Comparison of ENCODE assay signal across 7 mouse cellular contexts in the genomic region with DNA sequence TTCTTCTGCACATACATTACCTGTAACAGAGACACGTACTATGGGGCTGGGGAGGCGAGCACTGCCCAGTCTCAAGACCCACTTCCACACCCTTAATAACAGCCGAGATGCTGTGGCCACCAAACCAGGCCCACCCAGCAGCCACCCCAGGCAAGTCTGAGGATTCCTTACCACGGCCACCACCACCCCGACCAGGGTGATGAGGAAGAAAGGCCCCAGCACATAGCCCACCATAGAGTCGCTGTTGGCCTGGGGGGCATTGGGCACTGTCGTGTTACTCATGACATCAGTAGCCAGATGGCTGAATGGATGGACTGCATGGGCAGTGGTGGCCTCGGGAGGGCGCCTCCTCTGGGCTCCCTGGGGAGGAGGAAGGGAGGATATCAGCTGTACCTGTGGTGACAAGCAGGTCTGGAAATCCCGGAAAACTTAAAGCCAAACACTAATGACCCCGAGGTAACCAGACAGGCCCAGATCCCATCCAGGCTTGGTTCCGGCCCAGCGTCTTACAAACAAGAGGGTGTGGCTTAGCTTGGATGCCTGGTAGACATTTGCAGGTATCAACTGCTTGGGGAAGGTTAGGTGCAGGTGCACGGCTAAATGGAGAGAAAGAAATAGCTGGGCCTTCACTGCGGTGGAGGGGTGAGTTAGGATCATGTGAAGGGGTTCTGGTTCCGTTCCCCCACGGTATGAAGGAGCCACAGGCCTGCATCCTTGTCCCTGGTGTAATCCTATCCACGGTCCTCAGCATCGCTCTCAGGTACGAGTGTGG. TPM values are rescaled to one million over a fixed set of nuclear protein-coding genes. Genes with fewer than 3 reads are reported as not detected.
DNase-seq lines count a peak whose midpoint lies in the region; ATAC-seq and TF ChIP-seq lines count a peak whose summit lies in the region.

No protein-coding gene starts in this region.

- TF ChIP-seq EP300 in lung, postnatal 0 days (IDR thresholded peaks at IDR 0.05) = no peak

- peaks cover 18% of the 10 kb centered on the region for H3K4me1 ChIP-seq in hindbrain, embryonic 14.5 days (replicated peaks; ENCODE audit: control insufficient read depth, insufficient read depth, low read length)
- peaks cover 6% of the 10 kb centered on the region; the same call in 1 of the 2 replicates for H3K4me1 ChIP-seq in lung, postnatal 0 days (ENCODE audit: insufficient read depth, low read depth, low read length)

- DNase-seq in urinary bladder, postnatal 14 days (ENCODE audit: low spot score) = peak; percentile 33
- DNase-seq in urinary bladder, postnatal 10 days (ENCODE audit: low spot score) = no peak
- peak; percentile 60 to 61 for DNase-seq in cerebellum, postnatal 25 days
- no peak for DNase-seq in hindbrain, embryonic 14.5 days (ENCODE audit: low spot score)
- DNase-seq in lung, postnatal 0 days (ENCODE audit: low spot score) = no peak
- peak; percentile 45 for DNase-seq in thymus, postnatal 14 days
- no peak for DNase-seq in gastrocnemius, adult 8-10 months (ENCODE audit: low spot score in 2 of 2)

- 14% methylated on average over 20 of the region's 20 CpGs for WGBS in hindbrain, embryonic 14.5 days
- WGBS in lung, postnatal 0 days = 15% methylated on average over 19 of the region's 20 CpGs

- H3K9me3 ChIP-seq in hindbrain, embryonic 14.5 days (ENCODE audit: control insufficient read depth, low read length) = no peaks in the 10 kb centered on the region
- H3K9me3 ChIP-seq in lung, postnatal 0 days (ENCODE audit: low read length) = no peaks in the 10 kb centered on the region

- peak overlapping the region; percentile 79 for H3K4me3 ChIP-seq in hindbrain, embryonic 14.5 days (replicated peaks; ENCODE audit: low read length)
- peak overlapping the region; percentile 61 for H3K4me3 ChIP-seq in lung, postnatal 0 days (ENCODE audit: low read depth, low read length)

- no peaks in the 10 kb centered on the region for H3K27me3 ChIP-seq in hindbrain, embryonic 14.5 days (ENCODE audit: control insufficient read depth, insufficient read depth, low read length)
- H3K27me3 ChIP-seq in lung, postnatal 0 days (replicated peaks; ENCODE audit: insufficient read depth, low read length) = no peaks in the 10 kb centered on the region

- no peak for ATAC-seq in hindbrain, embryonic 14.5 days (ENCODE audit: low FRiP score)
- ATAC-seq in lung, postnatal 0 days = no peak; the same call in 1 of the 2 replicates

- peak; percentile 57 for TF ChIP-seq CTCF in lung, postnatal 0 days (IDR thresholded peaks at IDR 0.05)

- 0 out of 2 replicates have a peak overlapping the region, but pooled peaks have one; percentile 70 for H3K27ac ChIP-seq in hindbrain, embryonic 14.5 days
- no peak overlapping the region for H3K27ac ChIP-seq in lung, postnatal 0 days (ENCODE audit: low read length)

- H3K36me3 ChIP-seq in hindbrain, embryonic 14.5 days (replicated peaks; ENCODE audit: control insufficient read depth, insufficient read depth) = peaks cover 15% of the 10 kb centered on the region
- no peaks in the 10 kb centered on the region for H3K36me3 ChIP-seq in lung, postnatal 0 days (ENCODE audit: insufficient read depth, low read length)

- peak overlapping the region; percentile 76 for H3K9ac ChIP-seq in hindbrain, embryonic 14.5 days
- H3K9ac ChIP-seq in lung, postnatal 0 days (replicated peaks; ENCODE audit: low read depth) = peak overlapping the region; percentile 56; the same call in 1 of the 2 replicates

- H3K4me2 ChIP-seq in hindbrain, embryonic 14.5 days (replicated peaks) = peak overlapping the region; percentile 98
- H3K4me2 ChIP-seq in lung, postnatal 0 days (replicated peaks; ENCODE audit: low read depth, low read length) = peak overlapping the region; percentile 98

RNA-seq across cellular contexts. Expression of gene AI413582, which starts 1.0 kb away (rescaled TPM):
- polyA plus RNA-seq in hindbrain, embryonic 14.5 days (2014; fragmentation: Nextera tagmentation; extraction: Ambion mirVana) = 68.0 and 76.5 TPM in 2 replicates
- 30.8 and 38.6 TPM in 2 replicates for polyA plus RNA-seq in lung, postnatal 0 days (2015; fragmentation: Nextera tagmentation; extraction: Ambion mirVana)
- total RNA-seq in gastrocnemius, adult 8-10 months (2022) = 1 to 10 TPM; 1.7 to 3.9 (median 2.8) TPM

RNA-seq across cellular contexts. Expression of gene Hmga1, which starts 8.3 kb away (rescaled TPM):
- 136 and 148 TPM in 2 replicates for polyA plus RNA-seq in hindbrain, embryonic 14.5 days (2014; fragmentation: Nextera tagmentation; extraction: Ambion mirVana)
- polyA plus RNA-seq in lung, postnatal 0 days (2015; fragmentation: Nextera tagmentation; extraction: Ambion mirVana) = 41.2 and 50.6 TPM in 2 replicates
- 10 to 100 TPM; 27.6 to 34.9 (median 31.9) TPM for total RNA-seq in gastrocnemius, adult 8-10 months (2022)

RNA-seq across cellular contexts. Expression of gene Grm4, which starts 43.4 kb away (rescaled TPM):
- polyA plus RNA-seq in hindbrain, embryonic 14.5 days (2014; fragmentation: Nextera tagmentation; extraction: Ambion mirVana) = 9.0 and 10.1 TPM in 2 replicates
- polyA plus RNA-seq in lung, postnatal 0 days (2015; fragmentation: Nextera tagmentation; extraction: Ambion mirVana) = not detected in 2 replicates
- total RNA-seq in gastrocnemius, adult 8-10 months (2022) = under 1 TPM in 1 of 4 experiments, not detected in 3; 0.11 TPM

RNA-seq across cellular contexts. Expression of gene Nudt3, which starts 58.7 kb away (rescaled TPM):
- polyA plus RNA-seq in hindbrain, embryonic 14.5 days (2014; fragmentation: Nextera tagmentation; extraction: Ambion mirVana) = 107 and 115 TPM in 2 replicates
- polyA plus RNA-seq in lung, postnatal 0 days (2015; fragmentation: Nextera tagmentation; extraction: Ambion mirVana) = 47.6 and 54.1 TPM in 2 replicates
- total RNA-seq in gastrocnemius, adult 8-10 months (2022) = 100 to 1,000 TPM; 260 to 347 (median 290) TPM

Comparison
In these comparisons a context has a peak if more than half of its experiments do, and no peak if none do; other contexts are left out.
1. DNase-seq: peak in urinary bladder, postnatal 14 days (single experiment), cerebellum, postnatal 25 days (2 of 2) and thymus, postnatal 14 days (single experiment); none in urinary bladder, postnatal 10 days (single experiment), hindbrain, embryonic 14.5 days (single experiment), lung, postnatal 0 days (single experiment) and gastrocnemius, adult 8-10 months (0 of 2).